Mouse (Mus musculus): ENCODE results near the gene Jagn1. TPM values are rescaled to one million over a fixed set of nuclear protein-coding genes. Genes with fewer than 3 reads are reported as not detected.
A peak's percentile ranks its signal among the peaks of the same experiment; 100 is the strongest.

Gene Jagn1
- polyA plus RNA-seq, 1 experiment from 2014 or later = 93.2 TPM

- peaks cover 17% of the 10 kb centered on the region for H3K4me1 ChIP-seq
- peaks cover 26% of the 10 kb centered on the region for H3K36me3 ChIP-seq
- ATAC-seq (ENCODE audit: insufficient number of reproducible peaks, insufficient read depth, low FRiP score, low TSS enrichment, low read depth) = peak; percentile 39; the same call in 1 of the 2 replicates
- H3K4me3 ChIP-seq = peak overlapping the region; percentile 59
- no peaks in the 10 kb centered on the region for H3K9me3 ChIP-seq
- 10% methylated on average over 16 of the region's 16 CpGs for whole genome bisulfite sequencing
- H3K4me2 ChIP-seq = peak overlapping the region; percentile 95
- H3K27me3 ChIP-seq = no peaks in the 10 kb centered on the region
- peak overlapping the region; percentile 58; the same call in 1 of the 2 replicates for H3K27ac ChIP-seq
- H3K9ac ChIP-seq = peak overlapping the region; percentile 82
Measured at GRCm38 (mm10) chr6:113418441-113419198, 23.7 kb upstream of the Jagn1 start.

GRCm38 (mm10) chr6:113419199-113419587 lies 23.2 kb upstream of the Jagn1 start, which contains the start of gene Rpusd3:
Gene Rpusd3 (minus strand): TSS chr6:113419340.
- peak within 1 kb of the TSS; percentile 82 for H3K9ac ChIP-seq
- peak within 1 kb of the TSS; percentile 59 for H3K4me3 ChIP-seq
- WGBS = under 1% methylated on average over 25 of the region's 25 CpGs
- H3K36me3 ChIP-seq = peaks cover 26% of the 10 kb centered on the region
- peak; percentile 95 for ATAC-seq (ENCODE audit: insufficient number of reproducible peaks, insufficient read depth, low FRiP score, low TSS enrichment, low read depth)
- H3K27me3 ChIP-seq = no peaks in the 10 kb centered on the region
- H3K27ac ChIP-seq = peak within 1 kb of the TSS; percentile 58; the same call in 1 of the 2 replicates
- peaks cover 17% of the 10 kb centered on the region for H3K4me1 ChIP-seq
- no peaks in the 10 kb centered on the region for H3K9me3 ChIP-seq
- peak within 1 kb of the TSS; percentile 95 for H3K4me2 ChIP-seq

GRCm38 (mm10) chr6:113423000-113423399 lies 19.4 kb upstream of the Jagn1 start:
- WGBS = 72% methylated on average over 4 of the region's 4 CpGs

GRCm38 (mm10) chr6:113424187-113424586 lies 18.2 kb upstream of the Jagn1 start:
- H3K27ac ChIP-seq = no peak overlapping the region
- ATAC-seq (ENCODE audit: insufficient number of reproducible peaks, insufficient read depth, low FRiP score, low TSS enrichment, low read depth) = no peak
- no peak overlapping the region for H3K9ac ChIP-seq
- 81% methylated on average over 7 of the region's 7 CpGs for WGBS
- H3K9me3 ChIP-seq = no peaks in the 10 kb centered on the region
- H3K4me1 ChIP-seq = peaks cover 3% of the 10 kb centered on the region
- H3K36me3 ChIP-seq = no peaks in the 10 kb centered on the region
- H3K4me2 ChIP-seq = no peak overlapping the region
- no peaks in the 10 kb centered on the region for H3K27me3 ChIP-seq
- H3K4me3 ChIP-seq = no peak overlapping the region

More at GRCm38 (mm10) chr6:113423000-113423399, 19.4 kb upstream of the Jagn1 start:
- Histone ChIP-seq H3K4me2 (no peak overlapping the region), H3K4me3 (no peak overlapping the region), H3K4me1 (peaks cover 10% of the 10 kb centered on the region), H3K36me3 (no peaks in the 10 kb centered on the region), H3K27me3 (no peaks in the 10 kb centered on the region), H3K27ac (no peak overlapping the region), H3K9ac (no peak overlapping the region), H3K9me3 (no peaks in the 10 kb centered on the region)
- ATAC-seq (ENCODE audit: insufficient number of reproducible peaks, insufficient read depth, low FRiP score, low TSS enrichment, low read depth) = no peak

DNA sequence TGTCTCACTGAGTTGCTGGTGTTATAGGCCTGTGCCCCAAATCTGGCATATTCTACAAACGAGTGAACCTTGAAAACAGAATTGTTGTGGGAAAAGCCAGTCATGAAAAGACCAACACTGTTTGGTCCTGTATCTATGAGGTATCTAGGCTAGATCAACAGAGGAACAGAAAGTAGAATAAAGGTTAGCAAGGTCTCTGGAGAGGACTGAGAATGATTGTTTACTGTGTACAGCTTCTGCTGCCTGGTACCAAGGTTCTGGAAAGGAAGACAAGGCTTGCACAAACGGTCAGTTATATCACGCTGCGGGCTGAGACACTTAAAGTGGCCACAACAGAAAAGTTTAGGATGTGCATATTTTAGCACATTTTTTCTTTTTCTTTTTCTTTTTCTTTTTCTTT lies 15.7 kb upstream of the Jagn1 start:
- Histone ChIP-seq H3K27ac (no peak overlapping the region), H3K4me2 (no peak overlapping the region), H3K36me3 (no peaks in the 10 kb centered on the region), H3K9me3 (no peaks in the 10 kb centered on the region), H3K4me3 (no peak overlapping the region), H3K9ac (no peak overlapping the region), H3K4me1 (no peaks in the 10 kb centered on the region), H3K27me3 (no peaks in the 10 kb centered on the region)
- ATAC-seq (ENCODE audit: insufficient number of reproducible peaks, insufficient read depth, low FRiP score, low TSS enrichment, low read depth) = no peak
- WGBS = 91% methylated on average over 4 of the region's 4 CpGs

DNA sequence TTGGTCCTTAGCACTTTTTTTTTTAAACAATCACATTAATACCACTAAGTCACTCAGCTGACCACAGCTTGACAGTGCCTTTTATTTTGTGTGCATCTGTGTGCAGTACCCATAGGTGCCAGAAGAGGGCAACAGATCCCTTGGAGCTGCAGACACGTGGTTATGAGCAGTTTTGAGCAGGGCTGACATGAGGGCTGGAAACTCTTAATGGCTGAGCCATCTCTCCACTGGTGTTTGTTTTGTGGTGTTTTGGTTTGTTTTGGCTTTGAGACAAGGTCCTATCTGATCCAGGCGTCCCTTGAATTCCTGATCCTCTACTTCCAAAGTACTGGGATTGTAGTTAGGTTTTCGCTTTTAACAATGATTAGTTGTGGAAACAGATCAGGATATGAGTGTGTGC lies 15.0 kb upstream of the Jagn1 start:
- Histone ChIP-seq H3K4me1 (no peaks in the 10 kb centered on the region), H3K9ac (no peak overlapping the region), H3K4me2 (no peak overlapping the region), H3K27ac (no peak overlapping the region), H3K4me3 (no peak overlapping the region), H3K27me3 (no peaks in the 10 kb centered on the region), H3K9me3 (no peaks in the 10 kb centered on the region), H3K36me3 (no peaks in the 10 kb centered on the region)
- no peak for ATAC-seq (ENCODE audit: insufficient number of reproducible peaks, insufficient read depth, low FRiP score, low TSS enrichment, low read depth)
- WGBS = 62% methylated on average over 3 of the region's 3 CpGs

DNA sequence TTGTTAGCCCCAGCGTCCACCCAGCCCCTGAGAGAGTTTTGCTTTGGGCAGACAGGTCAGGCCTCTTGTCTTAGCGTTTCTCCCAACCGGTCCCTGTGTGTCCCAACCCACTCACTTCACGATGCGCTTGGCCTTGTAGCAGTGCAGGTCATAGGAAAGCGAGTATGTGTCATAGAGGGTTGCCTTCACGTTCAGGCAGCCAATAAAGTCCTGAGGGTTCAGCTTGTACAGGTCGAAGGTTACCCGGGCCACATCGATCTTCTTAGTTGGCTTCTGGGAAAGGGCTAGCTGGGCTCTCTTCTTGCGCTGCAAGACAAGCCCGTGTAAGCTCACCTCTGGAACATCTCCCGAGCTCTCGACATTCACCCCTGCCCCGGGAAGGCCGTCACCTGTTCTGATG lies 14.4 kb upstream of the Jagn1 start:
- Histone ChIP-seq H3K27ac (no peak overlapping the region), H3K4me1 (no peaks in the 10 kb centered on the region), H3K36me3 (no peaks in the 10 kb centered on the region), H3K4me3 (no peak overlapping the region), H3K9ac (no peak overlapping the region), H3K27me3 (no peaks in the 10 kb centered on the region), H3K4me2 (no peak overlapping the region), H3K9me3 (no peaks in the 10 kb centered on the region)
- ATAC-seq (ENCODE audit: insufficient number of reproducible peaks, insufficient read depth, low FRiP score, low TSS enrichment, low read depth) = no peak
- WGBS = 93% methylated on average over 16 of the region's 16 CpGs

DNA sequence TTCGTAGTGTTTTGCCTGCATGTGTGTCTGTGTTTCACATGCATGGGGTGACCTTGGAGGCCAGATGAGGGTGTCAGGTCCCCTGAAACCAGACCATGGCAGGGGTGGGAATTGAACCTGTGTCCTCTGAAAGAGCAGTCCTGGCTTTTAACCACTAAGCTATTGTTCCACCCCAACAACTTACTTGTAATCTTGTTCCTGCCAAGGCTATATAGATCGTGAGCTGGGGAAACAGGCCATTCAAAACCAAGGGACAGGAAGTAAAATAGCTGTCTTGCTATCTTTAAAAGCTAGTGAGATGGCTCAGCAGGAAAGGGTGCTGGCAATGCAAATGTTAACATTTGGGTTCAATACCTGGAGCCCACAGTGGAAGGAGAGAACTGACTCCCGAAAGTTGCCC lies 12.4 kb upstream of the Jagn1 start:
- Histone ChIP-seq H3K27me3 (no peaks in the 10 kb centered on the region), H3K4me1 (no peaks in the 10 kb centered on the region), H3K9me3 (no peaks in the 10 kb centered on the region), H3K27ac (no peak overlapping the region), H3K9ac (no peak overlapping the region), H3K36me3 (no peaks in the 10 kb centered on the region), H3K4me3 (no peak overlapping the region), H3K4me2 (no peak overlapping the region)
- WGBS = 74% methylated on average over 3 of the region's 3 CpGs
- no peak for ATAC-seq (ENCODE audit: insufficient number of reproducible peaks, insufficient read depth, low FRiP score, low TSS enrichment, low read depth)

DNA sequence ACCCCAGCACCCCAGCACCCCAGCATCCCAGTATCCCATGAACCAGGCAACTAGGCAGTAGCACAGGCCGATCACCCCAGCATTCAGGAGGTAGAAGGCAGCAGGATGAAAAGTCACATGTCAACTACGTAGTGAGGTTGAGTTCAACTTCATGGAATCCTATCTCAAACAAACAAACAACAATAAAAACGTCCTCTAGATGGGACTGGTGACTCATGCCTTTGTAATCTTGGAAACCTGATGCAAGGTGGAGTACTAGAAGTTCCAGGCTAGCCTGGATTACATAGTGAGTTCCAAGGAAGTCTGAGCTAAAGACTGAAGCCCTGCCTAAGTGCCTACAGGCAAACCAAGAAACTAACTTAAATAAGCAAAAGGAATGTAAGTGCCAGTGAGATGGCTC lies 11.5 kb upstream of the Jagn1 start:
- Histone ChIP-seq H3K27me3 (no peaks in the 10 kb centered on the region), H3K4me3 (no peak overlapping the region), H3K9ac (no peak overlapping the region), H3K36me3 (no peaks in the 10 kb centered on the region), H3K27ac (no peak overlapping the region), H3K4me1 (no peaks in the 10 kb centered on the region), H3K4me2 (no peak overlapping the region), H3K9me3 (no peaks in the 10 kb centered on the region)
- no peak for ATAC-seq (ENCODE audit: insufficient number of reproducible peaks, insufficient read depth, low FRiP score, low TSS enrichment, low read depth)
- 61% methylated on average over 3 of the region's 3 CpGs for WGBS

DNA sequence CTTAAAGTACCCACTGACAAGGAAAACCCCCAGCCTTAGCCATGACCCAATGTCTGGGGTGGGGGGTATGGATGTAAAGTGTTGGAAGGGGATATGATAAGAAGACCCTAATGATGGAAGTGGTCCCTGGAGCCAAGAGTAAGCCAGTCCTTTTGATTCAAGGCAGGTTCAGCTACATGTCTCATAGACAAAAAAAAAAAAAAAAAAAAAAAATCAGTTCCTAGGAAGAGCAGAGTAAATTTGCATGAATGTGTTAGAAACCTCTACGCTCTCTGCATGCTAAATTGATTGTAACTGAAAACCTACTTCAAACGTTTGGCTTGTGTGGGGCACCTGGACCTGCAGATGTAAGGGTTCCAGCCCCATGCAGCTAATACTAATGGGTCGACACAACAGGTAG lies 10.6 kb upstream of the Jagn1 start:
- H3K4me1 ChIP-seq = no peaks in the 10 kb centered on the region
- no peak overlapping the region for H3K4me3 ChIP-seq
- ATAC-seq (ENCODE audit: insufficient number of reproducible peaks, insufficient read depth, low FRiP score, low TSS enrichment, low read depth) = no peak
- no peak overlapping the region for H3K27ac ChIP-seq
- no peaks in the 10 kb centered on the region for H3K36me3 ChIP-seq
- H3K9me3 ChIP-seq = no peaks in the 10 kb centered on the region
- no peaks in the 10 kb centered on the region for H3K27me3 ChIP-seq
- no peak overlapping the region for H3K9ac ChIP-seq
- 53% methylated on average over 3 of the region's 3 CpGs for WGBS
- H3K4me2 ChIP-seq = no peak overlapping the region

- 70% methylated on average over 3 of the region's 3 CpGs for WGBS
- no peak overlapping the region for H3K27ac ChIP-seq
- no peak overlapping the region for H3K4me3 ChIP-seq
- H3K27me3 ChIP-seq = no peaks in the 10 kb centered on the region
- no peaks in the 10 kb centered on the region for H3K9me3 ChIP-seq
- no peak overlapping the region for H3K4me2 ChIP-seq
- H3K4me1 ChIP-seq = no peaks in the 10 kb centered on the region
- 0 out of 2 replicates have a peak, but pooled peaks have one; percentile 59 for ATAC-seq (ENCODE audit: insufficient number of reproducible peaks, insufficient read depth, low FRiP score, low TSS enrichment, low read depth)
- no peaks in the 10 kb centered on the region for H3K36me3 ChIP-seq
- H3K9ac ChIP-seq = no peak overlapping the region
Measured at GRCm38 (mm10) chr6:113433661-113434060, 8.7 kb upstream of the Jagn1 start.

- WGBS = 82% methylated on average over 7 of the region's 7 CpGs
- H3K9ac ChIP-seq = no peak overlapping the region
- no peak overlapping the region for H3K27ac ChIP-seq
- H3K4me1 ChIP-seq = no peaks in the 10 kb centered on the region
- H3K4me3 ChIP-seq = no peak overlapping the region
- no peaks in the 10 kb centered on the region for H3K36me3 ChIP-seq
- H3K27me3 ChIP-seq = no peaks in the 10 kb centered on the region
- ATAC-seq (ENCODE audit: insufficient number of reproducible peaks, insufficient read depth, low FRiP score, low TSS enrichment, low read depth) = no peak
- no peaks in the 10 kb centered on the region for H3K9me3 ChIP-seq
- H3K4me2 ChIP-seq = no peak overlapping the region
Measured at GRCm38 (mm10) chr6:113434691-113435090, 7.7 kb upstream of the Jagn1 start.

Data from embryonic facial prominence, embryonic 13.5 days (tissue).